Mouse (Mus musculus): ENCODE results near the gene Gtdc1.

DNA sequence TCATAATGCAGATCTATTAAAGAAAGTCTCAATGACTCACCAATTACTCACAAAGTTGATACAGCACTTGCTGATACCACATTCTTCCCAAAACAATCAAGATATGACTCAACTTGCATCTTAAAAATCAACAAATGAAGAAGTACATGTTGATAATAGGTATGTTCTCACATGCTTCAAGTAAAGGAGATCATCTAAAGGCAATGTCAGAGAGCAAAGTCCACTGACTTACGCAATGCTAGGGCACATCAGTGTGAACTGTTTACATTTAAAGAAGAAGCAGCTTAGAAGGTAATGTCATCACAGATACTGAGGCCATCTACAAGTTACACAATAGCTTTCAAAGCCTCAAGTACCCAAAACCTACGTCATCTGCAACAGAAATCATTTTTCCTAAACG is 7.0 kb downstream of the Gtdc1 start:
- no peak for TF ChIP-seq CTCF (IDR thresholded peaks at IDR 0.05; ENCODE audit: low read depth)
- no peak for TF ChIP-seq EP300 (IDR thresholded peaks at IDR 0.05; ENCODE audit: low read depth)

Measured in heart, postnatal 0 days (tissue).